Mouse (Mus musculus) thymus, adult 2 months (tissue): ENCODE measurements around the gene Mrpl12.

Experiments
- CTCF ChIP-seq: fragments of 200-500 bp; IDR thresholded peaks from 2 replicates; pipeline ENCODE4 v1.5.1; 2012; ENCODE audit warnings: mild to moderate bottlenecking, control low read depth, low read length, moderate library complexity, borderline replicate concordance; ENCODE audit not compliant: control insufficient read depth, poor library complexity, insufficient read depth; ENCODE audit errors: extremely low read depth
- POLR2A ChIP-seq: fragments of 200-500 bp; IDR thresholded peaks from 2 replicates; pipeline ENCODE4 v1.6.1; 2012; ENCODE audit warnings: mild to moderate bottlenecking, low read length, control low read depth, moderate library complexity; ENCODE audit not compliant: control insufficient read depth, poor library complexity, insufficient read depth; ENCODE audit errors: extremely low read depth

DNA sequence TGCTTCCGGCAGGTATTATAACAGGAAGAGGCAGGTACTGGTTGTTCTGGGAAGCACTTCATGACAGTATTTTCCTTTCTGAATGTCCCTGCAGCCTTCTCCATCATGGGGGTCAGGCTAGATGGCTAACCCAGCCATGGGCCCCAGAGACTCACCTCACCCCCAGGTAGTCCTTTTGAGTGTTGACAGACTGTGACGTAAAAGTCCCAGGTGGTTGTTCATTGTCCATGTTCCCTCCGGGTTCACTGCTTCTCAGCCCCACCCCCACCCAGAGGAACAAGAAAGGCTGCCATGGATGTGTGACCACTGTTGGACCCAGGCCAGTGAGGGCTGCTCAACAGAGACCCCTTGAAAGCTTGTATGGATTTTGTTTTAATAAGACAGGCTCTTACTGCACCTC is 8.9 kb downstream of the Mrpl12 start:
- TF ChIP-seq CTCF = no peak
- TF ChIP-seq POLR2A = no peak
